Mouse (Mus musculus) megakaryocyte, embryonic 14.5 days (primary cell): Measurements from ENCODE around the gene Rora.

Source experiments
- FLI1 ChIP-seq: IDR thresholded peaks from 2 replicates; pipeline ENCODE4 v1.6.1; 2012; ENCODE audit warnings: low read length, inconsistent platforms, mixed read lengths
- GATA1 ChIP-seq: IDR thresholded peaks from 3 replicates; pipeline ENCODE4 v1.6.1; 2012; ENCODE audit warnings: mixed read lengths, low read length, inconsistent platforms, borderline replicate concordance

DNA sequence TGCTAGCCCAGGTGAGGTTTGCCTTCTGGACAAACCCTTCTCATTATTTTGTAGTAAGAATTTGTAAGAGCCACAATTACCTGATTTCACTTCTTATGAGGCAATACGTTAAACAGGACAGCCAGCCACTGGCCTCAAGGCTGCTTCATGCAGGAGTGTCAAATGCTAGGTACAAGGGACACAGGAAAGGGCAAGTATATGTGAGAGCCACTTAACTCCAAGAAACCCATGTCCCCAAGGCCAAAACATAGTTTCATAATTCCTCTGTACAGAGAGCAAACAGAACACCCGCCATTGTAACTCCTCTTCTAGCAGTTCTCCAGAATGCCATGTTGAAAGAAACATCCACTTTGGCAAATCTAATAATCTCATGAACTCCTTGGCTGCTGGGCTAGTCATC is 205.9 kb downstream of the Rora start:
- no peak for TF ChIP-seq GATA1
- TF ChIP-seq FLI1: no peak
